Mouse (Mus musculus) erythroblast, adult 5-6 weeks (primary cell): ENCODE measurements at regions not wholly inside any gene's neighbourhood (a gene's known extent, or its start where the extent isn't known, plus 50 kb on each side); places are given as distances from the start of the nearest gene placed in this dataset.

Source experiments
- ATAC-seq: replicated peaks from 2 replicates; pipeline ENCODE4 v1.8.0; 2016; ENCODE audit warnings: moderate number of reproducible peaks, mild to moderate bottlenecking, moderate TSS enrichment, inconsistent platforms; ENCODE audit not compliant: poor library complexity, low FRiP score, severe bottlenecking

- no peak for ATAC-seq
Observed at GRCm38 (mm10) chr11:111555131-111555530, 489.2 kb downstream of the Kcnj2 start.

- no peak for ATAC-seq
Observed at GRCm38 (mm10) chr11:111555615-111556014, 489.7 kb downstream of the Kcnj2 start.

- no peak for ATAC-seq
Observed at GRCm38 (mm10) chr11:111558302-111559140, 492.6 kb downstream of the Kcnj2 start.

GRCm38 (mm10) chr11:111563171-111563570, 497.2 kb downstream of the Kcnj2 start:
- ATAC-seq, result no peak

GRCm38 (mm10) chr11:111568041-111568440, 502.1 kb downstream of the Kcnj2 start:
- no peak for ATAC-seq

GRCm38 (mm10) chr11:111568876-111569275, 502.9 kb downstream of the Kcnj2 start:
- no peak for ATAC-seq

GRCm38 (mm10) chr11:111577883-111578282, 511.9 kb downstream of the Kcnj2 start:
- no peak for ATAC-seq

- ATAC-seq, result no peak
Observed at GRCm38 (mm10) chr11:111582980-111583379, 517.0 kb downstream of the Kcnj2 start.

GRCm38 (mm10) chr11:111583606-111584005, 517.6 kb downstream of the Kcnj2 start:
- no peak for ATAC-seq

- no peak for ATAC-seq
Observed at GRCm38 (mm10) chr11:111599456-111599855, 533.5 kb downstream of the Kcnj2 start.

GRCm38 (mm10) chr11:111605146-111605545, 539.2 kb downstream of the Kcnj2 start:
- no peak for ATAC-seq

GRCm38 (mm10) chr11:111610522-111611015, 544.6 kb downstream of the Kcnj2 start:
- no peak for ATAC-seq

GRCm38 (mm10) chr11:111643603-111644002, 577.6 kb downstream of the Kcnj2 start:
- ATAC-seq, result no peak

GRCm38 (mm10) chr11:111652882-111653281, 586.9 kb downstream of the Kcnj2 start:
- no peak for ATAC-seq

- no peak for ATAC-seq
Observed at GRCm38 (mm10) chr11:111657778-111658177, 591.8 kb downstream of the Kcnj2 start.

- peak; percentile 60; the same call in 1 of the 2 replicates for ATAC-seq
Observed at GRCm38 (mm10) chr11:111658362-111659309, 592.7 kb downstream of the Kcnj2 start.

- ATAC-seq, result no peak
Observed at GRCm38 (mm10) chr11:111663269-111663668, 597.3 kb downstream of the Kcnj2 start.

GRCm38 (mm10) chr11:111666336-111666735, 600.4 kb downstream of the Kcnj2 start:
- no peak for ATAC-seq

GRCm38 (mm10) chr11:111671865-111672264, 605.9 kb downstream of the Kcnj2 start:
- no peak for ATAC-seq

- ATAC-seq, result no peak
Observed at GRCm38 (mm10) chr11:111675673-111676072, 609.7 kb downstream of the Kcnj2 start.
